Mouse (Mus musculus) megakaryocyte, embryonic 14.5 days (primary cell): Measurements from ENCODE around the gene Akirin2.

ENCODE experiments used
- FLI1 ChIP-seq: IDR thresholded peaks from 2 replicates; pipeline ENCODE4 v1.6.1; 2012; ENCODE audit warnings: low read length, inconsistent platforms, mixed read lengths
- GATA1 ChIP-seq: IDR thresholded peaks from 3 replicates; pipeline ENCODE4 v1.6.1; 2012; ENCODE audit warnings: mixed read lengths, low read length, inconsistent platforms, borderline replicate concordance

DNA sequence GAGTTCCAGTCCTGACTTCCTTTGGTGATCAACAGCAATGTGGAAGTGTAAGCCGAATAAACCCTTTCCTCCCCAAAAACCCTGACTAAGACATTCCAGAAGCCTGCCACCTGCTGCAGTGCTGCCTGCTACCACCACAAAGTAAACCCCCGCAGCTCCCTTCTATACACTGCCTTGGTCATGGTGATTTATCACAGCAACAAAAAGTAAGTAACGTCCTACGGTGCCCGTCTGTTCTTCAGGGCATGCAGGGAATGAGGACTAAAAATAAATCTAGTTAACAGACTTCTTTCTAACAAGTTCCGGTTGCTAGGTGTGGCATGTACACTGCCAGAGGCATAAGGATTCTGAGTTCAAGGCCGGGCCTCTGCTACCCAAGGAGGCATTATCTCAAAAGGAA, 31.3 kb downstream of the Akirin2 start:
- TF ChIP-seq GATA1 (no peak), FLI1 (no peak)
